Mouse (Mus musculus) left cerebral cortex, adult 9 months (tissue): Measurements from ENCODE around the gene Prkaa1.
A peak's percentile ranks its signal among the peaks of the same experiment; 100 is the strongest.
"Not testable (repeated sequence)": the region's sequence is repeated elsewhere in the genome, so short reads cannot be mapped to it uniquely, and the experiment has no call there.

Experiments used
- DNase-seq, 2 experiments: peaks; one replicate each; pipeline ENCODE4 v3.0.0; 2022; ENCODE audit warnings: low spot score in 2 of 2

Gene Prkaa1

DNA sequence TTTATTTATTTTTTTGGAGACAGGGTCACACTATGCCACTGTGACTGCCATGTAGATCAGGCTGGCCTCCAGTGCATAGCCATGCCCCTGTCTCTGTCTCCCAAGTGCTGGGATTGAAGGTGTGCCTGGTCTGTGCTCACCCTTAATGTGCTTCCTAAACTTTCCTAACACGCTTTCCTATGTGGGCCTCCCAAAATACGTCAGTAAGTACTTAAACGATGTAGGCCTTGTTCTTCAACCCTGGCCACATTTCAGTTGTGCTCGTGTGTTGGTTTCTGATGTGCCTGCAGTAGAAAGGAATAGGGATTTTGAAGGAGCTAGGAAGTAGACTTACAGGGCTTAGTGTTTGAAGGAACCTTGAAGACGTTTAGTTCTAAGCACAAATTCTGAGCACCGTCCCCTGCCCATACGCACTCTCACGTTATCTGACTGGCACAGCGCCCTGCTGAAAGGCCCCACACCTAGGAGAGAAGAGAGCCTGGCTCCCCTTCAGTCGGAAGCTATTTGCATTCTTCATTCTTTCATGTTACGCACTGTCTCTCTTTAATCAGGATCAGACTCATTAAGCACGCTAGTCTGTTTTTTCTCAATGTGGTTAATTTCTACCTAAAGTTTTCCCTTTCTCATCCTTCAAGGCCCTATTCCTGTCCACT, 21.6 kb downstream of the Prkaa1 start:
- DNase-seq = no peak

GRCm38 (mm10) chr15:5173217-5173820, 29.7 kb downstream of the Prkaa1 start:
- DNase-seq = no peak

- DNase-seq = peak in 1 of 2 experiments; percentile 19
Observed at GRCm38 (mm10) chr15:5184668-5185330, 41.1 kb downstream of the Prkaa1 start.

DNA sequence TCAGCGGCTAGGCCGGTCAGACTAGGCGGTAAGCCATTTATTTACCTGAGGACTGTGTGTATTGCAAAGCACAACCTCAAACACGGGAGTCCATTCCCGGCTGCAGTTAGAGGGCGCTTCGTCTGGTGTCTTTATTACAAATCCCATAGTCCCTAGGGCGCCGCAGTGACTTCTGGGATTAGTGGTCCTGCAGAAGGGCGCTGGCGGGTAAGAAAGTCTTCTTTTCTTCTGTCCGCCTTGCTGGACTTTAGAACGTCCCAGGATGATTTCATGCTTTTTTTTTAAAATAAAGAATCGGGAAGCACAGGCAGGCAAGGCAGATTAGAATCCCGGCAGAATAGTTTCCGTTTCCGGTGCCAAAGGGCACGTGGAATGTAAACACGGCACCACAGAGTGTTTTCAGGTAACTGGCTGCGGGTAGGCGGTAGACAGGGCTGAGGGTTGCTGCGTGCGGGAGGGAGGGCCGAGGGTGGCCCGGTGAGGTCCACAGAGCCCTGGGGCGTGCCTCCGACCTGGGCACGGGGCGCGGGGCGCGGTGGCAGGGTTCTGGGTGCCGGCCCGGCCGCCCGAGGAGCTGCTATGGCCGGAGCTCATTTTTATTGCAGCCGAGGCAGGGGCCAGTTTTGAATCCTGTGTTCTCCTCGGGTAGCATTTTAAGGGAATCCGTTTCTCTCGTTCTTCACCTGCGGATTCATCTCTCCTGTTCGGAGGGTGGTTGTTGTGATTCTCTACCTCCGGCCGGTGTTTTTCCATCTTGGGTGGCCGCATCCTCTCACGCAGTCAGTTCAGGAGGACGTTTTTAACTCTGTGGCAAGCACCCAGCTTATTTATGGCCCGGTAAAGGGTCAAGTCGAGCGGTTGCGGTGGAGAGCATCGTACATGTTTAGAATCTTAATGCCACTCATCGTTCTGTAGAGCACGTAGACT, 42.0 kb downstream of the Prkaa1 start, which contains the start of gene Ttc33:
Ttc33 (plus strand) TSS at position 160 of the 927 bp plus-strand sequence.
- DNase-seq = peak; percentile 38 to 86

DNA sequence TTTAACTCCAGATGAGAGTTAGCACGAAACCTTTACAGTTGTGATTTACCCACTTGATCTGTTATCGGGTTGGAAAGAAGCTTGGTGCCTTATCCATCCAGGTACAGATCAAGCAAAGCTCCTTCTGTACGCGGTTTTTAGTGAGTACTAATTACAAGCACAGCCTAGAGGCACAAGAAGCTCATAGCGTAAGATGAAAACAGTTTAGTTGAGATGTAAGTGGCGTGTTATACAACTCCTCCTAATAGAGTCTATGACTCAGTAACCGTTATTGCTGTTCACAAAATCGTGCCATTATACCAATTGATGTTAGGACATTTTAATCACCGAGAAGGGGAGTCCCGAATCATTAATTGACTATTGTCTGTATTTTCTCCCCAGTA, 42.6 kb downstream of the Prkaa1 start:
- no peak for DNase-seq

- no peak for DNase-seq
Observed at GRCm38 (mm10) chr15:5187116-5187515, 43.5 kb downstream of the Prkaa1 start.

- no peak for DNase-seq
Observed at GRCm38 (mm10) chr15:5188029-5188428, 44.4 kb downstream of the Prkaa1 start.

DNA sequence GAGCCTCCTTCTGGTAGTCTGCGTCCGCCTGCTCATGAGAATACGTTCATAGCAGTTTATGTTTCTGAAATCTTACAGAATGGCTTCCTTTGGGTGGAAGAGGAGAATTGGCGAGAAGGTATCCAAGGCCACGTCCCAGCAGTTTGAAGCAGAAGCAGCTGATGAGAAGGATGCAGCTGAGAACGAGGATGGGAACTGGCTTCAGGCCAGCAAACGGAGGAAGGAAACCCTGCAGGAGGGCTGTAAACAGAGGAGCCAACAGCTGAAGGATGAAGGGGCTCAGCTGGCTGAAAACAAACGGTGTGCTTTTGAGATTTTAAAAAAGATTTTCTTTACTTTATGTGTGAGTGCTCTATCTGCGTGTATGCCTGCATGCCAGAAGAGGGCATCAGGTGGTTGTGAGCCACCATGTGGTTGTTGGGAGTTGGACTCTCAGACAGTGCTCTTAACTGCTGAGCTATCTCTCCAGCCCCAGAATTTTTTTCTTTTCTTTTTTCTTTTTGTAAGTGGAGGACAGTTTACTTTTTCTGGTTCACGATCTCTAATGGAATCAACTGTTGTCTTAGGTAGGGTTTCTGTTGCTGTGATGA, 45.9 kb downstream of the Prkaa1 start:
- DNase-seq = no peak

GRCm38 (mm10) chr15:5193833-5194232, 50.2 kb downstream of the Prkaa1 start:
- no peak for DNase-seq

- no peak for DNase-seq
Observed at GRCm38 (mm10) chr15:5194446-5194845, 50.8 kb downstream of the Prkaa1 start.

DNA sequence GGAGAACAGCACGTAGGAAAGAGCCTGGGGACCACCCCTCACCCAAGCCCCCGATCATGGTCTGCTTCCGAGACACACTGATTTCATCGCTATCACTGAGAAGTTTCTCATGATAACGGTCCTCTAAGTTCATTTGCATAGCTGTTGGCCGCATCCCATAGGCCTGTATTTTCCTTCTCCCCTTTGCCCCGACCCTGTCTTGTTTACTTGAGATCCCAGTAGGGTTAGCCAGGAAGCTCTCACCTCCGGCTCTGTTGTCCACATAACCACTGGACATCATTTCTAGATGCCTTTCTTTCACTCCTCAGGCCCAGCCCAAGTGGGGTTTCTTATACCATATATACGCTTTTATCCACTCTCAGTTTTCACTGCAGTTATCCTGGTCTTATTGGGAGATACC, 51.3 kb downstream of the Prkaa1 start:
- no peak for DNase-seq

- no peak for DNase-seq
Observed at GRCm38 (mm10) chr15:5195987-5196514, 52.4 kb downstream of the Prkaa1 start.

DNA sequence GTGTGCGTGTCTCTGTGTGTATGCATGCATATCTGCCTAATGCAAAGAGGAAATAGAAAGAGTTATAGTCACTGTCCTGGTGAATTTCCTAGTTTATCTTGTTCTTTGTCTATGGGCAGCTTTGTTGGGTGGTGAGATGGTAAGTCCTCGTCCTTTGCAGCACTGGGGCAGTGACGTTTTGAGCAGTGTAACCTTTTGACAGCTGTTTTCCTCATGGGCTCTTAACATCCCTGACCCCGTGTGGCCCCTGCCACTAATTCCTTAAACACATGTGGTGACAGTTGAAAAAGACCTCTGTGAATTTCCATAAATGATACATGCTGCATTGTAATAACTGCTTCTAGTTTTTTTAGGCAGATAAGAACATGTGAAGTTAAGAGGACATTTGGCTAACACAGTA, 53.0 kb downstream of the Prkaa1 start:
- DNase-seq = no peak

DNA sequence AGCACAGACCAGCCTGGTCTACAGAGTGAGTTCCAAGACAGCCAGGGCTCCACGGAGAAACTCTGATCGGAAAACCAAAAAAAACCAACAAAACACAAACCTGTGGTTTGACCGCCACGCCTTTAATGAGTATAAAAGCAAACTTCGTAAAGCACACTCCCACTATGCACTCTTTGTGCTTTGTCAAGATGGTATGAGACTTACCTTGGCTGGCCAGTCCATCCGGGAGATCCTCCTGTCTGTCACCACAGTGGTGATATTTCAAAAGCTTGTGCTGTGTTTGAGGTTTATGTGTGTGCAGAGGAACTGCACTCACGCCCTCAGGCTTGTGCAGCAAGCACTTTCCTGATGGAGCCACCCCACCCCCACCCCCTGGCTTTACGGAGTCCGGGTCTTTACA, 61.6 kb downstream of the Prkaa1 start:
- DNase-seq = no peak

DNA sequence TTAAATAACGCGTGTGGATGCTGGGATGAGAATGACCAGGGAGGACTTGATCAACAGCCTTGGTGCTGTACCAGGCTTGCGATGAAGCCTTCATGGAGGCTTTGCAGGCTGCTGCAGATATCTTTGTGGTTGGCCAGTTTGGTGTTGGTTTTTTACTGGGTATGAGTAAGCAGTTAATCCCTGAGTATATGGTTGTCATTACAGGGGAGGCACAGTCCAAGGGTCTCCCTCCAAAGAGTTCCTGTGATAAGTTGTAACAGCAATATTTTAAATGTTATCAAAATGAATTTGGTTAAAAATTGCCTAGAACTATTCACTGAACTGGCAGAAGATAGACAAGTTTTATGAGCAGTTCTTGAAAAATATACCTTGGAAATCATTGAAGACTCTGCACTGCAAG, 65.5 kb downstream of the Prkaa1 start:
- DNase-seq = no peak

GRCm38 (mm10) chr15:5220491-5220890, 76.8 kb downstream of the Prkaa1 start:
- no peak for DNase-seq

DNA sequence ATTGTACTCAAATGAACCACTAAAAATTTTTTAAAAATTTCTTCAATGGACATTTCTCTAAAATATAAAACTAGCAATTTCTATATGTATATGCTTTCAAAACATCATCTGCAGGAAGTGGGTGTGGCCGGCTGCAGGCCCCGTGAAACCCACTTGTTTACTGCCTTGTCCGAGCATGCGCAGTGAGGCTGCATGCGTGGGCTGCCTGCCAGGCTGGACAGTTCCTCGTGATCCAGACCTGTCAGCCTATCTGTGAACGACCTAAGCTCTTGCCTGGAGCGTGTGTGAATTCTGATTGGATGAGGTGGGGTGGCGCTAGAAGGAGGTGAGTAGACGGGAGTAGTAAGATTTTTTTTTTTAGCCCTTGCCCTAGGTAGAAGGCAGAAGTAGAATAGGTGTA, 87.1 kb downstream of the Prkaa1 start:
- DNase-seq = not testable (repeated sequence)
